Mouse (Mus musculus) spleen, postnatal 36 days (tissue): ENCODE data around the gene Acadvl.

ENCODE experiments used
- DNase-seq, 2 experiments: peaks; one replicate each; pipeline ENCODE4 v3.0.0; 2022; ENCODE audit warnings: low spot score in 2 of 2, mixed read lengths in 1 of 2

Gene Acadvl

DNA sequence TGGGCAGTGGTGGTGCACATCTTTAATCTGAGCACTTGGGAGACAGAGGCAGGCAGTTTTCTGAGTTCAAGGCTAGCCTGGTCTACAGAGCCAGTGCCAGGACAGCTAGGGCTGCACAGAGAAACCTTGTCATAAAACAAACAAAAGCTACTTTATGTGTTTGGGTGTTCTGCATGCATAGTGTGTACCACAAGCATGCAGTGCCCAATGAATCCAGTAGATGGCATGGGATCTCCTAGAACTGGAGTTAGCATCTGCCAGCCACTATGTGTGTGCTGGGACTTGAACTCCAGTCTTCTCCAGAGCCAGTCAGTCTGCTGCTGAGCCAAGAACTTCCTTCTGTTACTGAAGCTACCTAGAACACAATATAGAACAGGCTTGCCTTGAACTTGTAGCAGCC lies 13.3 kb downstream of the Acadvl start:
- peak in 1 of 2 experiments; percentile 45 for DNase-seq

- no peak for DNase-seq
Observed at GRCm38 (mm10) chr11:70001159-70001558, 14.1 kb downstream of the Acadvl start.

GRCm38 (mm10) chr11:70000396-70000898 lies 14.8 kb downstream of the Acadvl start, which contains the start of gene Dvl2:
TSS of gene Dvl2 (plus strand) at chr11:70000595.
- DNase-seq, result peak; percentile 91 to 94

- DNase-seq, result no peak
Observed at GRCm38 (mm10) chr11:69999666-70000065, 15.5 kb downstream of the Acadvl start.

DNA sequence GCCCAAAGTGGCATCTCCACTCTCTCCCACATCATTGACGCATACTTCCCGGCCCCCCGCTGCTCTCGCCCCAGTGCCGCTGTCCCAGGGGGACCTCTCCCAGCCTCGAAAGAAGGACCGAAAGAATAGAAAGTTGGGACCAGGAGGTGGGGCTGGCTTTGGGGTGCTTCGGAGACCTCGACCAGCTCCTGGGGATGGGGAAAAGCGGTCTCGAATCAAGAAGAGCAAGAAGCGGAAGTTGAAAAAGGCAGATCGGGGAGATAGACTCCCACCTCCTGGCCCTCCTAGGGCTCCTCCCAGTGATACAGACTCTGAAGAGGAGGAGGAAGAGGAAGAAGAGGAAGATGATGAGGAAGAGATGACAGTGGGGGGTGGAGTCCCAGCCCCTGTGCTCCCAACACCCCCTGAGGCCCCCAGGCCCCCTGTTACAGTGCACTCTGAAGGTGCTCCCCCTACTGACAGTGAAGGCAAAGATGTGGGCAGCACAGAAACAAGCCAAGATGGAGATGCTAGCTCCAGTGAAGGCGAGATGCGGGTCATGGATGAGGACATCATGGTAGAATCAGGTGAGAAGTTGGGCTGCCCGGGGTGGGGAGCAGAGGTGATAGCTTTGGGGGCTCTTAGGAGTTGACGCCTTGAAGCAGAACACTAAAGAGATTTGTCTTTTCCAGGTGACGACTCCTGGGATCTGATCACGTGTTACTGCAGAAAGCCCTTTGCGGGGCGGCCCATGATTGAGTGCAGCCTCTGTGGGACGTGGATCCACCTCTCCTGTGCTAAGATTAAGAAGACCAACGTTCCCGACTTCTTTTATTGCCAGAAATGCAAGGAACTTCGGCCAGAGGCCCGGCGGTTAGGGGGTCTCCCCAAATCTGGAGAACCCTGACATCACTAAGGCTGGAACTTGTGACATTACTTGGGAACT lies 16.4 kb downstream of the Acadvl start:
- DNase-seq, result no peak

- DNase-seq, result peak; percentile 92 to 93
Observed at GRCm38 (mm10) chr11:69997070-69997509, 18.1 kb downstream of the Acadvl start.

DNA sequence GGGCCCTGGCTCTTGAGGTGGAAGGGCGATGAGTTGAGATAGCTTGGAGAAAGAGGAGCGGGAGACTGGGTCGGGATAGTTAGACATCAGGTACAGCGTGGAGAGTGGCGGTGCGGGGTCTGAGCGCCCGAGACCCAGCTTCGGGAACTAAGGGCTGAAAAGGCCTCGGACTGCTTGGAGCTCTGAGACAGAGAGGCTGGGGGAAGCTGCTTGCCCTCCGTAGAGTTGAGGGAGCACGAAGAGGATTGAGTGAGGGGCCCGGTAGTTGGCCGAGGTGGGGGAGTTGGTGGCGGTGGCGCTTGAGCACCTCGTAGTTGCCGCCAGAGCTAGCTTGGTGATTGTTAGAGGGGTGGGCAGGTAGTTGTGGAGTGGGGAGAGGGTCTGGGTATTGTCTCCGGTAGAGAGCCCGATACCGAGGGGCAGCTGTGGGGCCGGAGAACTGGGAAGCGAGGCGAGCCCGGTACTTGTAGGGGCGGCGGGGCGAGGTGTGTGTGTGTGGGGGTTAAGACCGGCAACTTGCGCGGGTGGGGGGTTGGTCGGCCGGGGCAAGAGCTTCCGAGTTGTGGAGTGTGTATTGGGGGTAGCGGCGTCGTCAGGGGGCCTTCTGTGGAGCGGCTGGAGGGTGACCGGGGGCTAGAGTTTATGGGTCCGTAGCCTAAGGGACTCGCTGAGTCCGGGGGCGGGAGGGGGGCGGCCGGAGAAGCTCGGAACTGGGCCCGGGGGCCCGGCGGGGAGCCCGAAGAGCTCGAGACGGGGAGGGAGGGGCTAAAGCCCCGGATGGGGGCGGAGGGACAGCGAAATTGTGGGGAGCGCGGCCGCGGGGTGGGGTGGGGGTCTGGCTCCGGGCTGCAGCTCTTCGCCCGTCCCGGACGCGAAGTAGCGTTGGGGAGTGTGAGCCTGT lies 18.8 kb downstream of the Acadvl start:
- peak; percentile 71 to 74 for DNase-seq

GRCm38 (mm10) chr11:69995391-69995960 lies 19.7 kb downstream of the Acadvl start, which contains the start of gene Phf23:
TSS of gene Phf23 (plus strand) at chr11:69995777.
- peak; percentile 99 for DNase-seq

GRCm38 (mm10) chr11:69994401-69995090 lies 20.7 kb downstream of the Acadvl start:
- no peak for DNase-seq

DNA sequence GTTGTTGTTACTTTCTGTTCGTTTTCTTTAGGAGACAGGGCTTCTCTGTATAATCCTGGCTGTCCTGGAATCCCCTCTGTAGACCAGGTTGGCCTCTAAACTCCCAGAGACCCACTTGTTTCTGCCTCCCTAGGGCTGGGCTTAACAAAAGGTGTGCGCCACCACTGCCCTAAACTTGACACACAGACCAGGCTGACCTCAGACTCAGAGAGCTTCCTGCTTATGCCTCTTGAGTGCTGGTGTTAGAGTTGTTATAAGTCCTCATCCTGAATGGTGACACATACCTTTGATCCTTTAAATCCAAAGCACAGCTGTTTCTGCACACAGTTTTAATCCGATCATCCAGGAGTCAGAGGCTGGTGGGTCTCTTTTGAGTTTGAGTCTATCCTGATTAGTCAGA lies 22.3 kb downstream of the Acadvl start:
- DNase-seq, result no peak

- DNase-seq, result no peak
Observed at GRCm38 (mm10) chr11:69992396-69992795, 22.8 kb downstream of the Acadvl start.

- no peak for DNase-seq
Observed at GRCm38 (mm10) chr11:69991711-69992110, 23.5 kb downstream of the Acadvl start.

DNA sequence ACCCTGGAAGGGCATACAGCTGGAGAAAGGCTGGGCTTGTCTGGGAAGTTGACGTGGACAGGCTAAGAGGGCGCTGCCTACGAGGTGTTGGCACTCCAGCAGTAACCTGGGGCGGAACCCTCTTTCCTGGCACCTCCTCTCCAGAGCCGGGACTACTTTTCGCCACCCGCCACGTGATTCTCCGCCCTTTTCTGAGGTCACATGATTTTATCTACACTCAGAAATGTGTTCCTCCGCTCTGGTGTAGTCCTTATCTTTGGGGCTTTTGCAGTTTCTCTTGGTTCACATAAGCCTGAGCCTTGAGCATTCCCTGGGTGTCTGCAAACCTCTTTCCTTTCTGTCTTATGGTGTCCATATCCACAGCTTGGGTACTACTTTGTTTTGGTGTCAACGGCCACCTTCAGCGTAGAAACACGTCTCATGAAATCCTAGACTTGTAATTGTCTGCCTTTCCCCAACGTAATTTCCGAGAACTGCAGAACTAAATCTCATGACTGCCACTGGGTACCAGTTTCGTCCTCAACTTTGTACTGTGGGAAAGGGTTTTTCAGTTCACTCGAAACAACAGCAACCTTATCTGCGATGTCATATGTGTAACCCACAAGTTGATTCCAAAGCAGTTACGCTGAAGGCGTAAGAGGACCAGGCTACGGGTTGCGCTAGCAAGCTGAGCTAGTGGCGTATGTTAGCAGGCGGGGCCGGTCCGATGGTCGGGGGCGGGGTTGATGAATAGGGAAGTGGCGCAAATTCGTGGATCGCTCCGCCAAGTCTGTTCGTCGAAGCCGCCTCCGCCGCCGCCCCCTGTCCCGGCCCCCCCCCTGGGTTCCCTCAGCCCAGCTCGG lies 24.1 kb downstream of the Acadvl start, which contains the start of gene Gabarap:
TSS of gene Gabarap (plus strand) at position 294 of the 842 bp plus-strand sequence.
- peak; percentile 95 to 97 for DNase-seq

- DNase-seq, result no peak
Observed at GRCm38 (mm10) chr11:69989949-69990348, 25.3 kb downstream of the Acadvl start.

DNA sequence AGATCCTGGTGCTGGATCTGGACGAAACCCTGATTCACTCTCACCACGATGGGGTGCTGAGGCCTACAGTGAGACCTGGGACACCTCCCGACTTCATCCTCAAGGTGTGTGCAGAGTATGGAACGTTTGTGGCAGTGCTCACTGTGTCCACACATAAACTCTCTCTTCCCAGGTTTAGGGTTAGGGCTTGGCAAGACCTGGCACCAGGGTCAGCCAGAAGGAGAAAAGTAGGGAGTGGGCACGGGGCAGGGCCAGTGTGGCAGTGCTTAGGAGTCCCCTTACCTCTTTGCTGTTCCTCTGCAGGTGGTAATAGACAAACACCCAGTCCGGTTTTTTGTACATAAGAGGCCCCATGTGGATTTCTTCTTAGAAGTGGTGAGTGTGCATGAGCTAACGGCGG lies 30.8 kb downstream of the Acadvl start:
- DNase-seq, result no peak

DNA sequence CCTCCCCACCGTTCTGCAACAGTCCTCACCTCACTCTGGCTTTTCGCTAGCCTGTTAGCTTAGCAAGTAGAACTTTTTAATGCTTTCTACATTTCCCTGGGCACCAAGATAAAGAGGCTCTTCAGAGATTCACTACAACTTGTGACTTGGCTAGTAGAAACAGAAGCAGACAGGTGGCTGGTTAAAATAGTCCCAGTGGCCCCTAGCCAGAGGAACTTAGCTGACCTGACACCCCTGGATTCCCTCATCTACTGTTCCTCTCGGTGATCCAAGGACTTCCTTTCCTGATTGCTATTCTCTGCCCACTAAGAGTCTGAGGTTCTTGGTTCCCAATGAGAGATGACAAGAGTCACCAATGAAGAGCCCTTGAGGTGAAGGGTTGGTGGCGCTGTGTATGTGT lies 31.8 kb downstream of the Acadvl start:
- DNase-seq, result no peak

DNA sequence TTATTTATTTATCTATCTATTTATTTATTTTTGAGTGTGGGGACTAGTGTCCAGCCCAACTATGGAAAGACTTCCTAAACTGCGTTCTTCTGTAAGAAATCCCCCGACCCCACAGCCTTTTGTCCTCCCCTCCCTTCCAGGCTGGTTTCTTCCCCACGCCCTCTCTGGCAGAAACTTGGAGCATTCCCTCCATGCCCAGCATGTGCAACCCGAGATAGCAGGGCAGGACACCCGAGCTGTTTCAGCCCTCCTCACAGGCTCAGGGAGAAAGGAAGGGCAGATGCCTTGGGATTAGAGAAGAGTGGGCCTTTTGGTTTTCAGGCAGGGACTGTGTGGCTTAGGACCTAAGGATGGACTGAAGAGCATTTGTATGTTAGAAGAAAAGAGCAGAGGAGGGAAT lies 32.3 kb downstream of the Acadvl start:
- DNase-seq, result no peak

DNA sequence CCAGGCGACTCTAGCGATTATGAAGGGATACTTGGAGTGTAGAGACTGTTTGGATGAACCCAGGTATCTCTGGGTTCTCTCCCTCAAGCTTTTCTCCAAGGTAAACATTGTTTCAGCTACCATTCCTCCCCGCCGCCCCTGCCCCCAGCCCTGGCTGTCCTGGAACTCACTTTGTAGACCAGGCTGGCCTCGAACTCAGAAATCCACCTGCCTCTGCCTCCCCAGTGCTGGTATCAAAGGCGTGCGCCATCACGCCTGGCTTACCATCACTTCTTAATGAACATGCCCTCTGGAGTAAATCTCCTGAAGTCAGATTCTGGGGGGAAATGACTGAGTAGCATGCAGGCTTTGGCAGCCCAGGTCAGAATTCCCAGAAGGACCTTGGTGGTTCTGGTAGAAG lies 33.0 kb downstream of the Acadvl start, which contains the start of gene Elp5:
TSS of gene Elp5 (minus strand) at position 293 of the 400 bp plus-strand sequence.
- DNase-seq, result no peak

- peak in 1 of 2 experiments; percentile 53 for DNase-seq
Observed at GRCm38 (mm10) chr11:69981141-69981762, 34.0 kb downstream of the Acadvl start, which contains the start of gene Ctdnep1. TSS of gene Ctdnep1 (plus strand) at chr11:69981156.
